Mouse (Mus musculus) kidney, adult 11 months (tissue): ENCODE measurements at regions not wholly inside any gene's neighbourhood (a gene's known extent, or its start where the extent isn't known, plus 50 kb on each side); places are given as distances from the start of the nearest gene placed in this dataset.
A peak's percentile ranks its signal among the peaks of the same experiment; 100 is the strongest.

Experiments
- DNase-seq: peaks from one replicate; pipeline ENCODE4 v3.0.0; 2022

DNA sequence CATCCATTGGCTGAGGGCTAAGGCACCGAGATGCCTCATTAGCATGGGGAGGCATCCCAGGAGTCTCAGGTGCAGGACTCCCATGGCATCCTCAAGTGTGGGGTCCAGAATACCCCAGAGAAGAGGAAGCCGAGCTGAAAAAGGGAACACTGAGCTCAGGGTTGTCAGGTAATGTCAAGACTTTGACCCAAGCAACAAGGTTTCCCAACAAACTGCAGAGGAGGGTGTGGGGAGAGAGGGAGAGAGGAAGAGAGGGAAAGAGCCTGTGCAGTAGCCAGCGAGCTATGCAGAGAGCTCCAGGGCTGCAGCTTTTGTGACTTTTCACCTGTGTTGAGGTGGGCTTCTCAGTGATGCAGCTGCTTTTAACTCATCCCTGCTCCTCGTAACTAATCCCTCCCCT lies 85.7 kb upstream of the Prok2 start:
- no peak for DNase-seq

DNA sequence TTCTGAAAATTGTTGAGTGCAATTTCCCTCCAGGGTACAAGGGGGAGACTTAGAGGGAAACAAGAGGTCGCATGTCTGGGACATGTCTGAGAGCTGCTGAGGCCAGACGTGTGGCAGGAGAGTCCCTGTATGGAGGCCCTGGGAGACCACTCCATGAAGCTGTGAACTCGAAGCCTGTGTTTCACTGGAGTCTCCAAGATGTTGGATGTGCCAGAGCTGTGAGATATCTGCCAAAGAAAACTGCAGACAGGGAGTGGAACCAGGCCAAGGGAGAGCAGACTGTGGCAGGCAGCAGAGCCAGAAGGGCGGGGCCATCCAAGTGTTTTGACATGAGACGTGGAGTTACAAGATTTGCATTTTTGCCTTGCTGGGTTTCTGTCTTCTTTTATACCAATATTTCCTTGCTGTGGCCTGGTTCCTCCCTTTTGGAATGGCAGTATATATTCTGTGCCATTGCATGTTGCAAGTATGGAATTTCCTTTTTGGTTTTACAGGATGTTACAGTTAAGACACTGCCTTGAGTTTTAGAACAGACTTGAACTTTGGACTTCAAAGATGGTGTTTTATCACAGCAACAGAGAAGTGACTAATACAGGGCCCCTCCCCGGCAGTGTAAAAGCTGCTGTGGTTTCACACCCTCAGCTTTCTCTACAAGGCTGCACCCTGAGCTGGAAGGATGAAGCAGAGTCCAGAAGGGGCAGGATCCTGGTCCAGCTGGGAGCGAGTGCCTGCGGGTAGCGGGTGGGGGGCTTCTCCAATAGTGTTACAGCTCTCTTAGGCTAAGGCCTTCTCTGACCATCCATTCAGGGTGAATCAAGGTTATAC lies 85.0 kb upstream of the Prok2 start:
- peak; percentile 53 for DNase-seq

- DNase-seq = no peak
Measured at GRCm38 (mm10) chr6:99804905-99805245, 78.7 kb upstream of the Prok2 start.

GRCm38 (mm10) chr6:99803983-99804904 lies 78.1 kb upstream of the Prok2 start:
- peak; percentile 68 for DNase-seq

DNA sequence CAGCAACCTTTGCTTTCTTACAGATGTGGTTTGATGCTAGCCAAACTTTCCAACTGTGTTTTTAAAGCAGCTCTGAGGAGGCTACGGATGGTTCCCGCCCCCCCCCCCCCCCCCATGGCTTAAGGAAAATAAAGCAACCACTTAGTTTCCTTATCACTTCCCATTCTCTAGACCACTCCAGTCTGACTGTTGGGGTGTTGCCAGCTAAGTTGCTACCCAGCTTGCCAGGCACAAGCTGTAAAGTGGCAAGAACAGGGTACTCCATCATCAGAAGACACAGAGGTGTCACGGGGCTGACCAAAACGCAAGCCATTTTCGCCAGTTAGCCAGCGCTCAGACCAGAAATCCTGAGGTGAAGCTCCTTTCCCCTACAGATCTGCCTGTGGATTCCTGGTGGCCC lies 74.7 kb upstream of the Prok2 start:
- DNase-seq = no peak

GRCm38 (mm10) chr6:99800324-99800723 lies 74.1 kb upstream of the Prok2 start:
- no peak for DNase-seq

DNA sequence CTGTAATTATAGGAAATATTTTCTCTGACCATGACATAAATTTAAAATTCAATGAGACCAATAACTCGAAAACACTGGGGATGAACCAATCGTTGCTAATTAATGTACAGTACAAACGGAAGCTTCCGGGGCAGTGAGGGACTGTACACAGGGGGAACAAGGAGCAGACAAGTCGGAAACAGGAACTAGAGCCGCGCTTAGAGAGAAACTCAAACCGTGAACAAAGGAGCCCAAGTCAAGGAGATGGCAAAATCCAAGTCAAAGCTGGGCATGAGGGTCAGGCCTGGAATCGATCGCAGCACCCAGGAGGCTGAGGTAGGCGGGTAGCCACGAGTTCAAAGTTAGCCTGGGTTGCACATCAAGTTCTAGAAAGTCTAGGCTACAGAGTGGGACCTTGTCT lies 70.2 kb upstream of the Prok2 start:
- DNase-seq = no peak

DNA sequence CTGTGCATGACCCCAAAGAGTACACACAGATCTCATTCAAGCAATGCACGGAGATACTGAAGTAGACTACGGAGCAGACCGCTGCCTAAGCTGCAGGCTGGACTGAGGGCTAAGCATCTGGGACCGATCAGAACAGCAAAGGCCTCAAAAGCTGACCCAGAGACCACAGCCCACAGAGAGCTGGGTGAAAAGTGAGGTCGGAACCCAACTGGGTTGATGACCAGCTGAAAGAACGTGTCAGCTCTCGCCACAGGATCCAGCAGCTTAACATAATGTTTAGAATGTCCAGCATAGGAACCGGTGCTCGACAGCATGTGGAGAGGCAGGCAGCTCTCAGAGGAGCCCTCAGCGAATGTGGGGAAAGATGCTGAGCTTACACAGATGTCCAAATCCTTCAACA lies 67.4 kb upstream of the Prok2 start:
- DNase-seq = no peak

GRCm38 (mm10) chr6:99792353-99792752 lies 66.2 kb upstream of the Prok2 start:
- no peak for DNase-seq

DNA sequence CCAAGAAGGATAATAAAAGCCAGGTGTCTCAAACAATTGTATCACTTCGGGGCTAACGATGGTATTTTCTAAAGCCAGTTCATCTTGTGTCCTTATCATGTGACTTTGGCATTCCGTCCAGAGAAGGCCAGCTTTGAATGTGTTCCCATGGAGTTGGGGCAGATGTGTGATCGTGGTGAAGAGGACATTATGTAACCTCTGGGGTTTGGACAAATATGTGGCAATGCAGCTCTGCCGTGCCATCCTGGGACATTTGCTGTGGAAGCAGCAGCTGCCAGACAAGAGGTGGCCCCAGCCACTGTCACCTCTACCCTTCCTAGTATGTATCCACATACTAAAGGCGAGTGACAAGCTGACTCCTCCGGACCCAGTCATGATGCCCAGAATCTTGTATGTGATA lies 60.8 kb upstream of the Prok2 start:
- no peak for DNase-seq

DNA sequence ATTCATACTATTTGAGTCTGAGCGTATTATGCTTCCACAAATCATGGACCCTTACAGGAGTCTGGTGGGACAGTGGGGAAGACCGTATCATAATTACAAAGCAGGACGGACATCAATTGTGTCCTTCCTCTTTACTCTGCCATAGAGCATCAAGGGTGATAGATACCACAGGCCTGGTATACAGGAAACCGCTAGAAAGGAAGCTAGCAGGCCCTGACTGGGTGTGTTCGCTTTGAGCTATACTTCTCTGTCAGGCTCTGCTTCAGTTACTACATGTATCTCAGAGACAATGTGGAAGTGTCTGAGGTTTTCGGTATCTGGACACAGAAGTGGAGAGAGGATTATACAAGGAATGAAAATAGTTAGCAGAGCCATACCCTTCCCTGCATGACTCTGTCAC lies 59.0 kb upstream of the Prok2 start:
- DNase-seq = no peak

DNA sequence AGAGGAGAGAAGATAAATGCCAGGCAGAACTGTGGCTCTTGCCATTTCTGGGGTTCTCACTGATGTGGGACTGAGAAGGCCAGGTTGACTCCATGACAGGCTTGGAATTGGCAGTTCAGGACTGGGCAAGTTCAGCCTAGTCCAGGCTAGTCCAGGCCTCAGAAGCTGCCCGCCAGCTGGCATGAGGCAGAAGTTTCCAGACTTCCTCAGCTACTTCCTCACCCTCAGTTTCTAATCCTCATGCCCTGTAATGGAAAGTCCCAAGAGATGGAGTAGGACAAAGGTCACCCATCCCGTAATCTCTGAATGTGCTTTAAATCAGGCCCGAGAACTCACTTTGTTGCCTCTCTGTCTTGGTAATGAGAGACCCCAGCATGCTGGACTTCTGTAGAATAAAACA lies 58.6 kb upstream of the Prok2 start:
- no peak for DNase-seq

- DNase-seq = no peak
Measured at GRCm38 (mm10) chr6:99784285-99784684, 58.1 kb upstream of the Prok2 start.

DNA sequence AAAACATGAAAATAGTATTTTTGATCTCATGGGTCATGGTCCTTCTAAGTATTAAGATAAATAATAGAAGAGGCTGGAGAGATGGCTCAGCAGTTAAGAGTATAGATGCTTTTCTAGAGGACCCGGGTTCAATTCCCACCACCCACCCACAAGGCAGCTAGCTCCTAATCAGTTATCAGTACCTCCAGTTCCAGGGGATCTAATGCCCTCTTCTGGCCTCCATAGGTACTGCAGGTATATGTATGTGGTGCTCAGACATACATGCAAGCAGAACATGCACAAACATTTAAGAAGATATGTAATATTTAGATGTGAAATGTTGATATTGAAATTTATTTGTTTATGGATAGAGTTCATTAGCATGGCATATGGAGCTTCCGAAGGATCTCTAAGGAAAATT lies 56.8 kb upstream of the Prok2 start:
- peak; percentile 10 for DNase-seq
